Mouse (Mus musculus): Measurements from ENCODE around the gene Actn4. TPM values are rescaled to one million over a fixed set of nuclear protein-coding genes. Genes with fewer than 3 reads are reported as not detected.
"Not testable (repeated sequence)": the region's sequence is repeated elsewhere in the genome, so short reads cannot be mapped to it uniquely, and the experiment has no call there.

Gene Actn4
- total RNA-seq, 2 experiments from 2014 or later = 133 to 160 TPM

- DNase-seq (ENCODE audit: low spot score in 2 of 2) = no peak
These were observed 8.9 kb upstream of the Actn4 start for GRCm38 (mm10) chr7:28971029-28971428.

GRCm38 (mm10) chr7:28969672-28970394 is 7.7 kb upstream of the Actn4 start:
- DNase-seq (ENCODE audit: low spot score in 2 of 2) = no peak

DNA sequence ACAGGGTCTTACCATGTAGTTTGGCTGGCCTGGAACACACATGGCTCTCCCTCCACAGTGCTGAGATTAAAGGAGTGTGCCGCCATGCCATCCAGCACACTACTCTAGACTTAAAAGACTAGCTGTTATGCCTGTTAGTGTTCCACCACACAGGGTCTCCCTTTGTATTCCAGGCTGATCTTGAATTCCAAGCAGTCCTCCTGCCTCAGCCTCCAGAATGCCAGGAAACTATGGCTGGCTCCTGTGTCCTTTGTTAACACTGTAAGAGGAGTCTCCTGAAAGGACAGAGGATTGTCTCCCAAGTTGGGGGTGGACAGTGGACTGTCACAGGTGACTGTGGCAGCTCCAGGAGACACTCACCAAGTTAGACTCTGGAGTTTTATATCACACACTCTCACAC is 7.1 kb upstream of the Actn4 start:
- no peak for DNase-seq (ENCODE audit: low spot score in 2 of 2)

DNA sequence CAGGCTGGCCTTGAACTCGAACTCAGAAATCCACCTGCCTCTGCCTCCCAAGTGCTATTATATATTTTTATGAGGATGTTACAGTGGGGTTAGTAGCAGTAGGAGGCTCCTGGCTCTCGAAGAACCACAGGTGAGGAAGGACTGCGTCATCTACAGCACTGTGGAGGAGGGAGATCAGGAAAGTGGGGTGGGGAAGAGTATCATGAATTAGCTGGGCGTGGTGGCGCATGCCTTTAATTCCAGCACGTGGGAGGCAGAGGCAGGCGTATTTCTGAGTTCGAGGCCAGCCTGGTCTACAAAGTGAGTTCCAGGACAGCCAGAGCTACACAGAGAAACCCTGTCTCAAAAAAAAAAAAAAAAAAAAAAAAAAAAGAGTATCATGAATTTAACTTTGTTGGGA is 6.0 kb upstream of the Actn4 start:
- not testable (repeated sequence) for DNase-seq (ENCODE audit: low spot score in 2 of 2)

- no peak for DNase-seq (ENCODE audit: low spot score in 2 of 2)
These were observed 4.8 kb upstream of the Actn4 start for GRCm38 (mm10) chr7:28966751-28967505.

- DNase-seq (ENCODE audit: low spot score in 2 of 2) = no peak
These were observed 4.0 kb upstream of the Actn4 start for GRCm38 (mm10) chr7:28966181-28966580.

DNA sequence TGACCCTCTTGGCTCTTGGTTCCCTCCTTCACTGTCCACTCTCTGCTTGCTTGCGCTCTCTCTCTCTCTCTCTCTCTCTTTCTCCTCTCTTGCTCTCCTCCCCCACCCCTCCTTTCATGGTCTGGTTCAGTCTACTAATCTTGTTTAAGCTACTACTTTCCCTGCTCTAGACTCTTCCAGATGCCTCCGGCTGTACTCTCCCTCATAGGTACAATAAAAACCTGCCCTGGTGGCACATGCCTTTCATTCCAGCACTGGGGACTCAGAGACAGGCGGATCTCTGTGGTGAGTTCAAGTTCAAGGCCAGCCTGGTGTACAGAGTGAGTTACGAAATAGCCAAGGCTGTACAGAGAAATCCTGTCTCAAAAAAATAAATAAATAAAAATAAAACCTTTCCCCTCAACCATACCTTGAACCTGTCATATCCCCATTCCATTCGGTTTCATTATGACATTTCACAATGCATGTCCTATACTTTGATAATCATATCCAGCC is 3.3 kb upstream of the Actn4 start:
- DNase-seq (ENCODE audit: low spot score in 2 of 2) = no peak

- no peak for DNase-seq (ENCODE audit: low spot score in 2 of 2)
These were observed 1.3 kb upstream of the Actn4 start for GRCm38 (mm10) chr7:28963399-28963923.

DNA sequence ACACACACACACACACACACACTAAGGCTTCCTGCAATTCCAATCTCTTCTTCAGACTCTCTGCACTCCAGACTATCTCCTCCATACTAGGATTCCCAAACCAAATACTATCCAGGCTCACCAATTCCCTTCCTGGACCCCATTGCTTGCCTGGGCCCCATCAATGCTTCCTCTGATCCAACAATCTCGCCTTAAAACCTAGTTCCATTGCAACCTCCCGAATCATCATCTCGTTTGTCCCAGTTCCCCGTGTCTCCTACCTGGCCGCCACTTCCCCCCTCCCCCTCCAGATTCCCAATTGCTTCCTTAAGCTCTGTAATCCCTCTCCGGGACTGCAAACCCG is 585 bp downstream of the Actn4 start:
- DNase-seq (ENCODE audit: low spot score in 2 of 2) = no peak

GRCm38 (mm10) chr7:28960354-28961046 is 1.6 kb downstream of the Actn4 start:
- no peak for DNase-seq (ENCODE audit: low spot score in 2 of 2)

- DNase-seq (ENCODE audit: low spot score in 2 of 2) = no peak
These were observed 2.6 kb downstream of the Actn4 start for GRCm38 (mm10) chr7:28959505-28960045.

GRCm38 (mm10) chr7:28958770-28959169 is 3.4 kb downstream of the Actn4 start:
- no peak for DNase-seq (ENCODE audit: low spot score in 2 of 2)

- DNase-seq (ENCODE audit: low spot score in 2 of 2) = no peak
These were observed 4.0 kb downstream of the Actn4 start for GRCm38 (mm10) chr7:28957997-28958725.

GRCm38 (mm10) chr7:28957286-28957685 is 4.9 kb downstream of the Actn4 start:
- DNase-seq (ENCODE audit: low spot score in 2 of 2) = no peak

DNA sequence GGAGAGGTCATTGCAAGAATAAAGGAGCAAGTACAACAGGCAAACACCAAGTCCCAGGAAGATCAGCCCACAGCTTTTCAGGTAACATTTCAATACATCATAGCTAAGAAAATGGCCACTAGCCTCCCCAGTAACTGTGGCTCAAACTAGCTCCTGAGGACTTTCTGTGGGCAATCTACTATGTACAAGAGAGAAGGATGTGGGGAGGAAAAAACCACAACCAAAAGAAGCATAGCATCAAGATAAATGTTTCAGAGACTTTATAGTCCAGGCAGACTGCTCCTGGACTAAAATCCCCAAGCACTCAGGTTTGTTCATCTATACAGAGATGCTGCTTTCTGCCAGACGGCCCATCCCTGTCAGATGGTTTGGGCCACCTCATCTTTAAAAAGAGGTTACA is 5.9 kb downstream of the Actn4 start:
- no peak for DNase-seq (ENCODE audit: low spot score in 2 of 2)

- no peak for DNase-seq (ENCODE audit: low spot score in 2 of 2)
These were observed 6.7 kb downstream of the Actn4 start for GRCm38 (mm10) chr7:28955295-28955897.

GRCm38 (mm10) chr7:28954773-28955172 is 7.4 kb downstream of the Actn4 start:
- no peak for DNase-seq (ENCODE audit: low spot score in 2 of 2)

- no peak for DNase-seq (ENCODE audit: low spot score in 2 of 2)
These were observed 8.4 kb downstream of the Actn4 start for GRCm38 (mm10) chr7:28953476-28954376.

GRCm38 (mm10) chr7:28952786-28953185 is 9.4 kb downstream of the Actn4 start:
- DNase-seq (ENCODE audit: low spot score in 2 of 2) = no peak
